Mouse (Mus musculus) left cerebral cortex, postnatal 14 days (tissue): ENCODE data around the gene Xpnpep2. TPM values are rescaled to one million over a fixed set of nuclear protein-coding genes. Genes with fewer than 3 reads are reported as not detected.

ENCODE experiments used
- DNase-seq, 2 experiments: peaks; one replicate each; pipeline ENCODE4 v3.0.0; 2021 to 2022; ENCODE audit warnings: low spot score in 2 of 2, mixed read lengths in 1 of 2
- intact Hi-C: fragments of 180-260 bp; cut with DNase I; formaldehyde crosslinking; loops from one replicate; pipeline ENCODE4 v1.15.1; 2025
- total RNA-seq, 2 experiments: library from RNA; stranded (reverse); gene quantifications; 2 replicates each; pipeline ENCODE4 v1.2.3; 2021

The Xpnpep2 gene
- total RNA-seq, 2 experiments from 2014 or later = 0.40 to 0.48 TPM

DNA sequence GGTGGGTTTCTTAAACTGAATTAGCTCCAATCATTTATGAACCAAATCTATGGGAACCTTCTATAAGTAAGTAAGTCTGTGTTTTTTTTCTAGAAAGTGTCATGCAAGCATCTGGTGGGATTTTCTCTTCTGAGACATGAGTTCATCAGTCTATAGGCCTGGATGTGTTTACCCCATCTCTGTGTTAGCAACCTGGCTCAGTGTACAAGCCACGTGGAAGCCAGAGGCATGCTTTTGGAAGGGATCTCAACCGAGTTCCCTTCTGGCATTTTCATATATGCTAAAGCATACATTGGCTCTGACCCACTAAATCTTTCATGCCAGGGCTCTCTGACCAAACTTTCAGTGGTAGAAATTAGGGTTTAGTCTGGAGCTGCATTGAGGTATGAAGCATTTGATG, 45.4 kb downstream of the Xpnpep2 start:
- DNase-seq = no peak
- intact Hi-C loops = no loop called here

DNA sequence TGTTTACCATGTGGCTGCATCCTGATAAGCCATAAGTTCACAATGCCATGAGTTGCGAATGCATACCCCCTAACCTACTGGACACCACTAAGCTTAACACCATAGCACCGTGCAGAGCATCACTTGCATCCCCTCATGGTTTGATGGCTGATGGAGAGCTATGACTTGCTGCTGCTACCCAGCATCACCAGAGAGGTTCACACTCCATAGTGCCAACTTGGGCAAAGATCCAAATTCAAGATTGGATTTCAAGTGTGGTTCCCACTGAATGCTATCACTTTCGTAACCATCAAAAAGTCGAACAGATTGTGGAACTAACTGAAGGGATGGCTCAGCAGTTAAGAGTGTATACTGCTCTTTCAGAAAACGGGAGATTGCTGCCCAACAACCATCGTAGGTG, 47.0 kb downstream of the Xpnpep2 start:
- intact Hi-C loops = no loop called here
- DNase-seq = peak in 1 of 2 experiments; percentile 18

DNA sequence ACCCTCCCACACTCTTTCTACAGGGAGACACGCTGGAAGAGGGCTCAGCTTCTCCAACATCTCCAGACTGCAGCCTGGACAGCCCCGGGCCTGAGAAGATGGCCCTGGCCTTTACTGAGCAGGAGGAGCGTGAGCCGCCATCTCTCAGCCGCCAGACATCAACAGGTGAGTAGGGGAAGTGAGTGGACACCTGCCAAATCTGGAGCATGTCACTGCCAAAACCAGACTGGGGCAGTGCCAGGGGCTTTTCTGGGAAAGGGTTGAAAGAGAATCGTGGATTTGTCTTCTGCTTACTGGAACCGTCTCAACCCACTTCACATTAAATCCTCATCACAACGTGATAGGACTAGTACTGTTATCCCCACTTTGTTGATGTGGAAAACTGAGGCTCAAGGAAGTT, 48.9 kb downstream of the Xpnpep2 start:
- intact Hi-C loops = no loop called here
- DNase-seq = no peak

DNA sequence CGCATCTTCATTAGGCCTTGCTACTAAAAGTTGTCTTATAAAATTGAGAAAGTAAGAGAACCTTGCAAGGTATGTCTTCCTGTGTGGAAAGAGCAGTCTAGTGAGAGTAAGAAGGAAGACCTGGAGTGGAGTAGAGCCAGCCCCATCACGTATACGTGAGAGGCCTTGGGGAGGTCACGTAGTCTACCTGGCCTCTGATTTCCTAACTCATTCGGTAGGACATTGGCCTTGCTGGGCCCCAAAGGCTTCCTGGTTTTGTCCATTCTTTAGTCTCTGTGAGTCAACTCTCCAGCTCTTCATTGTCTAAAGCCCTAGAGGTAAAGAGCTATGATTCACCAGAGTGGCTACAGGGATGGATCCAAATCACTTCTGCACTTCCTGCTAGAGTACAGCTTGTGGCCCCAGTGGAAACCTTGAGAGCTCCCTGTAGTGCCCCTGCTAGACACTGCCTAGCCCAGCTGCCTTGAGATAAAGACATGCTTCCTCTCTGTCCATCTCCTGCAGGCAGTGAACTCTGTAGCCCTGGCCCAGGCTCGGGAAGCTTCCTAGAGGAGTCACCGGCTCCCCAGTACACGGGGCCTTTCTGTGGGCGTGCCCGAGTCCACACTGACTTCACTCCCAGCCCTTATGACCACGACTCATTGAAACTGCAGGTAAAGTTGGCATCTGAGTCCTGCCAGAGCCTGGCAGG, 49.8 kb downstream of the Xpnpep2 start:
- intact Hi-C loops = no loop called here
- DNase-seq = no peak

DNA sequence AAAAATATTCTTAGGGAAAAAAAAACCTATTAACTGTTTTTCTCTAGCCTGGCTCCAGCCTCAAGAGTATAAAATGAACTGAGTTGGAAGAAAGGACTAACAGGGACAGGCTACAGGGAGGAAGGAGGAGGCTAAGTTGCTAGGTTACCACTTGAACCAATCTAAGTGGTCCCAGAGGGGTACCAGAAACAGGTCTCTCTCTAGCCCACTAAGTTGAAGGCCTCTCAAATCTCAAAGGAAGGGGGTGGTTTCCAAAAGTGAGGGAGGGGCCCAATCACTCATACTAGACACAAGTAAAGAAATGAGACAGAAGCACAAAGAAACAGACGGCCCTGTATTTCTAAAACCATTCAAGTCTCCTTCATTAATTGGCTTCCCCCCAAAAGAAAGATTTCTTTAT, 61.4 kb downstream of the Xpnpep2 start:
- no peak for DNase-seq
- intact Hi-C loops = no loop called here

DNA sequence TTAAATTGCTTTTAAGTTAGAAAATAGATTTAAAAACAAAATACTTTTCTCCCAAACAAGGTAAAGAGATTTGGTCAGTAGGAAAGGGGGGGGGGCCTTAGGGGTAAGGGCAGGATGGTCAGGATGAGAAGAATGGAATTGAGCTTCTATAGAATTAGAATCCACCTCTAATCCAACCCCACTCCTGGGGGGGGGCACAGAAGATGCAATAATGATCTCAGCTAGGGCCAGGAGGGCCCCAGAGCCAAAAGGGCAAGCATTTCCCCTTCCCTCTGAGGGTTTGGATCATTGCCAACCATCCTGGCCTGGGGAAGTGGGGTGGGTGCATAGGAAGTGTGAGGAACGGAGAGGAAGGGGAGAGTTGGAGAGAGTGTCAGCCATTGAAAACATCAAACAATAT, 61.8 kb downstream of the Xpnpep2 start:
- intact Hi-C loops = no loop called here
- DNase-seq = no peak

DNA sequence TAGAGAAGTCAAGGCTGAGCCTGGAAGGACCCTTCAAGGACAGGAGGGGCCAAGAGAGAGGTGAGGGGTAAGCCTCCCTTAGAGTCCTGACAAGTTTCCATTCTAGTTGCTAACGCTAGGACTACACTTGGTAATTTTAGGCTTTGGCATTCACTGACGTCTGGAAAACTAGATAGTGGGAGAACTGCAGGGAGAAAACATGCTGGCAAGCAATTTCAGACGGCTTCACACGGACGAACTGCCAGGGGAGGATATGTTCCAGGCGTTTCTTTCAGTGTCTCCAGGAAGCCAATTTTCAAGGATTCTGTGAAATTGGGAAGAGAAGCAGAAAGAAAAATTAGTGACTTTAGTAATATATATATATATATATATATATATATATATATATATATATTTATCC, 73.3 kb downstream of the Xpnpep2 start:
- DNase-seq = peak in 1 of 2 experiments; percentile 28
- intact Hi-C loops = no loop called here

DNA sequence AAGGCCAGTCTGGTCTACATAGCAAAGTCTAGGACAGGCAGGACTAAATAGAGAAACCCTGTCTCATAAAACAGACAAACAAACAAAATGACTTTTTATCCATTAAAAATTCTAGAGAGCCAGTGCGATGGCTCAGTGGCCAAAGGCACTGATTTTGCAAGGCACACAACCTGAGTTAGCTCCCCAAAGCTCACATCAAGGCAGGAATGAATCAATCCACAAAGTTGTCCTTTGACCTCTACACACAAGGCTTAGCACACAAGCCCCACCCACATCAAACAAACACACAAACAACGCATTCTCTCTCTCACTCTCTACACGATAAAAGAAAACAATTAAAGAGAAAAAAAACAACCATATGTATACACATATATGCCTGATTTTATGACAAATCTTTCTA, 76.2 kb downstream of the Xpnpep2 start:
- no peak for DNase-seq
- intact Hi-C loops = no loop called here

Other genes starting within 250 kb of the Xpnpep2 start
- 10 to 100 TPM; 36.1 to 40.0 TPM for gene Smarca1, start 215.8 kb upstream of the Xpnpep2 start, total RNA-seq
- gene Ocrl, start 196.3 kb upstream of the Xpnpep2 start, total RNA-seq = 10 to 100 TPM; 47.1 to 50.2 TPM
- 10 to 100 TPM; 27.0 to 28.0 TPM for gene Apln, start 73.9 kb upstream of the Xpnpep2 start, total RNA-seq
- gene Sash3, start 37.7 kb downstream of the Xpnpep2 start, total RNA-seq = 1 to 10 TPM; 1.5 to 1.8 TPM
- gene Zdhhc9, start 100.2 kb downstream of the Xpnpep2 start, total RNA-seq = 10 to 100 TPM; 63.5 to 66.9 TPM
- 10 to 100 TPM; 14.9 to 15.9 TPM for gene Utp14a, start 148.1 kb downstream of the Xpnpep2 start, total RNA-seq
- gene Bcorl1, start 232.6 kb downstream of the Xpnpep2 start, total RNA-seq = 10 to 100 TPM; 18.0 to 19.3 TPM